Mouse (Mus musculus) fat pad, adult 2 months (tissue): ENCODE measurements around the gene Cluh.

Source experiments
- DNase-seq: peaks from one replicate; pipeline ENCODE4 v3.0.0-alpha.2; 2011; ENCODE audit warnings: low read depth, low spot score; ENCODE audit errors: extremely low read depth

Cluh gene

DNA sequence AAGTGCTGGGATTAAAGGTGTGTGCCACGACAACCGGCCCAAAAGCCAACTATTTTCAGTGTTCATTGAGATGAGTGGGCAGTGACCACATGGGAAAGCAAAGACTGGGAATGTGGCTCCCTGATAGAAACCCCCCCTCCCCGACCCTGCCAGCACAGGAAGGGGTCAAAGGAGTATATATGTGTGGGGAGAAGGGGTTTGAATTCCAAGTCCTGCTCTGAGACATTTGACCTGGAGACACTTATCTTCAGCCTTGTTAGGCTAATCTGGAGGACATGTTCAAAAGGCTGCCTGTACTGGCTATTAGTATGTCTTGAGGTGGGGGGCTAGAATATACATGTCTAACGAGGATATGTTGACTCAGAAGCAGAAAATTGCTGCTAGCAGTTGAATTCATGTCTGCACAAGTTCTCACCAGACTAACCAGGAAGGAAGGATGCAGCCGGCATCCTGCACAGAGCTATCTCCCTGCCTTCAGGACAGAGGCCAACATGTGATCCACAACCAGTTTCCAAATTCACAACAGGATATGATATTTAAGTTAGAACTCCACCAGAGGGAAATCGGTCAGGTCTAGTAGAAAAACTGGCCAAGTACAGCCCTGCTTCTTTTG is 23.7 kb downstream of the Cluh start:
- DNase-seq: no peak

DNA sequence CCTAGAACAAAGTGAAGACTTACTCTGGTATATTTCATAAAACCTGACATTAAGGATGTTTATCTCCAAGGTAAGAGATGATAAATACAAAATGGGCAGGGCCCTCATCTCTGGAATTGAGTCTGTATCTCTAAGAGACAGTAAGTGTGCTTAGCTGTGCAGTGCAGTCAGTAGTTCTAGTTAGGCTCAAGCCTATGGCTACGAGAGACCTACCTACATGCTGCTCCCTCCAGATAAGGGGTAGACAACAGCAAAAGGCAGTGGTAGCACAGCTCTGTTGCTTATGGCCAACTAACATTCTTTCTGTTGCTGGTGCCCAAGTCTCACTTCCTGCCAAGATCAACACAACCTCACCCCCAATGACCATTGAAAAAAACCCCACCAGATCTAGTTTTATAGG is 24.3 kb downstream of the Cluh start:
- DNase-seq: no peak

DNA sequence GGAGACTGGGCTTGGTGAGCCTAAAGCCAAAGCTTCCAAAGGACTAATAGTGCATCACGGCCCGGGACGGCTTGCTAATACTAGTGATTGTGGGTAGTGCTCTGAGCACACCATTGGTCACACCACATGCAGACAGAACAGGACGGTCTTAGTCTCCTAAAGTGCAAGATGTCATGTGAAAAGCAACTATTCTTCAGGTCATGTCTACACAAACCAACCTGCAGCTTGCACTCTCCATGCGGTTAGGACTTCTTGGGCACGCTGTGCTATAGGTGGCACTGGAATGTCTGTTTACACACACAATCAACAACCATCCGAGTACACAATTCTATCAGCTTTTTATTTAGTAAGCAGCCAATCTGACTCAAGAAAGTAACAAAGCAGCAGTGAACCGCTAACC is 25.4 kb downstream of the Cluh start:
- no peak for DNase-seq

DNA sequence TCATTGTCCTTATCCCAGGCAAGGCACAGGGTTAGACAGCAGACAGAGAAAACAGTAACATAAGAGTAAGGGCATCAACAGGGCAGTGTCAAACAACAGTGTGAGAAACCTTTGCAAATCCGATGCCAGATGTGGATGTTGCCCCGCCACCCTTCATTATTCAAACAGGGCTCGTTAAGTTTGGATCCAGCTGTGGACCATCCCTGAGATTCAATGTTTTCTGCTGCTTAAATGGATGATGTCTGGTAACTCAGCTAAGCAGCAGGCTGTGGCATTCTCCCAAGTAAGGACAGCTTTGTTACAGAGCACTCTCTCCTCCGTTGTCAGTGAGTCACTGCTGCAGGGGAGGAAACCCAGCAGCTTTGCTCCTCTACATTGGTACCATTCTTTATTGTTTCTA is 25.9 kb downstream of the Cluh start:
- no peak for DNase-seq

GRCm38 (mm10) chr11:74692151-74692550 is 42.9 kb downstream of the Cluh start:
- no peak for DNase-seq

- no peak for DNase-seq
These were observed 50.2 kb downstream of the Cluh start for GRCm38 (mm10) chr11:74699505-74699904.

DNA sequence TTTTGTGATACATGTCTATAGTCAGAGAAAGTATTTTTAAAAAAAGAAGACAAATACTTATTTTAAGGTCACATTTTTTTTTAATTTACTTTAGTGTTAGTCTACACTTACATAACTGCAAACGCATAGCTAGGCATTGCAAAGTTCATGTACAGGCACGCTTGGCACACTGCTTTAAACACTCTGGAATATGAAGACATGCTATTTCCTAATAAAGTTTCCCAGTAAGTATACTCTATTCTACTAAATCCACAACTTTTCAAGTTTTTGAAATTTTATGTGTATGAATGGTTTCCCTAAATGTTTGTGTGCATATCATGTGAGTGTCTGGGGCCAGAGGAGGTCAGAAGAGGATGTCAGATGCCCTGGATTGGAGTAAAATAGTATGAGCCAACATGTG is 54.8 kb downstream of the Cluh start:
- DNase-seq: peak; percentile 36

GRCm38 (mm10) chr11:74708781-74709180 is 59.5 kb downstream of the Cluh start:
- DNase-seq: no peak

DNA sequence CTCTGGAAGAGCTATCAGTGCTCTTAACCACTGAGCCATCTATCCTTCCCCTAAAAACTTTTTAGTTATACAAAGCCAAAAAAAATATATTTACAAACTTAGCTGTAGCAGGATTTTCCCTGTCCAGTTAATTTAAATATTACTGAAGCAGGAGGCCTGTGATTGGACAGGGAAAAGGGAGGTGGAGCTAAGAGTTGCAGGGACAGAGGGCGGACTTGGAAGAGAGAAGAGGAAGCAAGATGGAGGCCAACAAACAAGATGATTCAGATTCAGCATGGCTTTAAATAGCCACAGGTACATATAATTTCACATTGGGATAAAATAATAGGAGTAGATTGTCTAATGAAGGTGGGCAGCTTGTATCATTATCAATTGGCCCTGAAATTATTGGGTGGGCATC is 61.4 kb downstream of the Cluh start:
- DNase-seq: no peak

DNA sequence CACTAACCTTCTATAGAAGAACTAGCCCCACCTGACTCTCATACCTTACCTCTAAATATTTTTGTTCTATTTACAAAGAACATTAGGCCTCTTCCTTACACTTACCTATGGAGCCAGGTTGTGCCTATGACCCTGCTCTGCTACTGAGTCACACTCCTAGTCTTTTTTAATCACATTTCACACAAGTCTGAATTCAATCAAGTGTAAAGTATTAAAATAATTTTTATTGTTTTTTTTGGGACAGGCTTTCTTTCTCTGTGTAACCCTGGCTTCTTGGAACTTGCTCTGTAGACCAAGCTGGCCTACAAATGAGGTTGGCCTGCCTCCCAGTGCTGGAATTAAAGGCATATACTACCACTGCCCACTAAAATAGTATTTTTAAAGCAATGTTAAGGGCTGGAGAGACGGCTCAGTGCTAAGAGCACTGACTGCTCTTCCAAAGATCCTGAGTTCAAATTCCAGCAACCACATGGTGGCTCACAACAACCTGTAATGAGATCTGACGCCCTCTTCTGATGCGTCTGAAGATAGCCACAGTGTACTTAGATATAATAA is 66.8 kb downstream of the Cluh start:
- no peak for DNase-seq
